Mouse (Mus musculus) lung, adult 2 months (tissue): ENCODE measurements around the gene Siah1b. TPM values are rescaled to one million over a fixed set of nuclear protein-coding genes. Genes with fewer than 3 reads are reported as not detected.

Source experiments
- DNase-seq: peaks from one replicate; pipeline ENCODE4 v3.0.0; 2022
- H3K4me1 ChIP-seq: fragments of 200-500 bp; 2 replicates; pipeline ENCODE4 v1.6.1; 2011; ENCODE audit warnings: low read length; ENCODE audit not compliant: control insufficient read depth, insufficient read depth
- H3K4me3 ChIP-seq: fragments of 200-500 bp; replicated peaks from 2 replicates; pipeline ENCODE3; 2011; ENCODE audit warnings: low read depth, mild to moderate bottlenecking, control low read depth, low read length; ENCODE audit errors: extremely low read depth
- CTCF ChIP-seq: fragments of 200-500 bp; IDR thresholded peaks from 2 replicates; pipeline ENCODE4 v1.5.1; 2011; ENCODE audit warnings: mild to moderate bottlenecking, low read length, control low read depth; ENCODE audit not compliant: insufficient read depth
- POLR2A ChIP-seq: fragments of 200-500 bp; IDR thresholded peaks from 2 replicates; pipeline ENCODE4 v1.6.1; 2011; ENCODE audit warnings: low read depth, mild to moderate bottlenecking, control low read depth, low read length, borderline replicate concordance; ENCODE audit errors: extremely low read depth
- WGBS: fragments of 180-500 bp; shearing (Covaris S2); methylation state at CpG from one replicate; pipeline ENCODE4 v1.1.7; 2018; 5-methylcytosine and 5-hydroxymethylcytosine counted together
- polyA plus RNA-seq: library from polyadenylated mRNA; depleted of rRNA; stranded (reverse); fragments of >200 nt; gene quantifications from 2 replicates; pipeline ENCODE4 v1.2.3, GENCODE M21; 2012; rRNA removed

The Siah1b gene
- polyA plus RNA-seq, 1 experiment, result 5.7 TPM

- no peak for DNase-seq
- Histone ChIP-seq H3K4me1 (no peaks in the 10 kb centered on the region), H3K4me3 (no peak overlapping the region)
- WGBS, result 81% methylated on average over 7 of the region's 7 CpGs
- TF ChIP-seq CTCF (no peak), POLR2A (no peak)
These were observed 40.4 kb downstream of the Siah1b start for GRCm38 (mm10) chrX:164035931-164036330.

DNA sequence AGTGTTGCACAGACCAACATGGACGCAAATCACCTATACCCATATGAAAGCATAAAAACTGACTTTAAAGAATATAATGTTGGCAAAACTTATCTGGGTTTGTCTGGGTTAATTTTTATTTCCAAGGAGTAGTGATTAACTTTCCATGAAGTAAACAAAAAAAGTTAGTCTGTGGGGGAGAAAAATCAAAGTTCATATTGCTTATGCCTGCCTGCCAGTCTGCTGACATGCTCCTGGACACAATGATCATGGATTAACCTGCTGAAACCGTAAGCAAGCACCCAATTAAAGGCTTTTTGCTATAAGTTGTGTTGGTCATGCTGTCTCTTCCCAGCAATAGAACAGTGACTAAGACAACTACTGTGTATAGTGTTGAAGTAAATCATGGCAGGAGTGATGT is 40.9 kb downstream of the Siah1b start:
- no peak for DNase-seq
- WGBS, result 83% methylated on average over 2 of the region's 2 CpGs
- Histone ChIP-seq H3K4me1 (no peaks in the 10 kb centered on the region), H3K4me3 (no peak overlapping the region)
- TF ChIP-seq POLR2A (no peak), CTCF (no peak)

- WGBS, result 79% methylated on average over 7 of the region's 7 CpGs
- TF ChIP-seq CTCF, result no peak
- TF ChIP-seq POLR2A, result no peak
- H3K4me3 ChIP-seq, result no peak overlapping the region
- DNase-seq, result no peak
- H3K4me1 ChIP-seq, result no peaks in the 10 kb centered on the region
These were observed 43.8 kb downstream of the Siah1b start for GRCm38 (mm10) chrX:164032526-164032925.

DNA sequence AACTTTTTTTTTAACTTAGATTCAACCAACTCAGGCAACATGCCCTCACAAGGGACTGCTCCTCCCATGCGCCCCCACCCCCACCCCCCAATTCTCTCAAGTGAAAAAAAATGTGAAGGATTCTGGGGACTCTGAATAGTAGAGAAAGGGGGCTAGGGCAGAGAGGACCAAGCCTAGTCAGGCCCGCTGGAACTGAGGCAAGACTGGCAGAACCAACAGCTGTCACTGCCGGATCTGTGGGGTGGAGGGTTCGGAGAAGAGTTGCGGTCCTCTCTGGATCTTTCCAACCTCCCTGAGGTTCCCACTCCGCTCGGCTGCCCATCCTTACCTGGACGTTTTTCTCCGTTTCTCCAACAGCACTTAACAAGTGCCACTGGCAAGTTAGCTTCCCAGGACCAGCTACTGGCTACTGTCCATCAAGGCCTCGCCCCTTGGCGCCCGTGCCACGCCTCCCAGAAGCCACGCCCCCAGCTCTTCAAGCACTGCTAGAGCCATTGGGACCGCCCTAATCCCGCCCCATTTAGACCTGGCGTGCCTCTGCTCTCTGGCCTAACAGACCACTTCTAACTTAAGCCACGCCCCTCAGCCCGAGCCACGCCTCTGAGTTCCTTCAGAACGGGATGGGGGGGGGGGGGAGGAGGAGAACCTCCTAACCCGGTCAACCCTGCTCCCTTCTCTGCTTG is 48.5 kb downstream of the Siah1b start, which contains the start of gene Car5b:
TSS of gene Car5b (minus strand) at position 391 of the 683 bp plus-strand sequence.
- Histone ChIP-seq H3K4me3 (peak within 1 kb of the TSS; percentile 65), H3K4me1 (no peaks in the 10 kb centered on the region)
- WGBS, result 23% methylated on average over 22 of the region's 22 CpGs
- peak; percentile 84 for DNase-seq
- TF ChIP-seq CTCF (no peak), POLR2A (0 out of 2 replicates have a peak, but pooled peaks have one; percentile 11)

Other genes starting within 250 kb of the Siah1b start
- 4.1 and 6.6 TPM in 2 replicates for gene Ap1s2, start 167.5 kb downstream of the Siah1b start, polyA plus RNA-seq
- 9.7 and 13.5 TPM in 2 replicates for gene Zrsr2, start 117.8 kb downstream of the Siah1b start, polyA plus RNA-seq
- 4.5 and 4.7 TPM in 2 replicates for gene Car5b, start 48.5 kb downstream of the Siah1b start, polyA plus RNA-seq
- not detected in 2 replicates for gene Cltrn, start 12.3 kb upstream of the Siah1b start, polyA plus RNA-seq
- 1.9 and 3.3 TPM in 2 replicates for gene Ace2, start 62.8 kb upstream of the Siah1b start, polyA plus RNA-seq
- 1.4 and 2.7 TPM in 2 replicates for gene Bmx, start 181.7 kb upstream of the Siah1b start, polyA plus RNA-seq
- 11.1 and 11.9 TPM in 2 replicates for gene Pir, start 192.9 kb upstream of the Siah1b start, polyA plus RNA-seq